Mouse (Mus musculus): ENCODE data around the gene Fignl1.

DNA sequence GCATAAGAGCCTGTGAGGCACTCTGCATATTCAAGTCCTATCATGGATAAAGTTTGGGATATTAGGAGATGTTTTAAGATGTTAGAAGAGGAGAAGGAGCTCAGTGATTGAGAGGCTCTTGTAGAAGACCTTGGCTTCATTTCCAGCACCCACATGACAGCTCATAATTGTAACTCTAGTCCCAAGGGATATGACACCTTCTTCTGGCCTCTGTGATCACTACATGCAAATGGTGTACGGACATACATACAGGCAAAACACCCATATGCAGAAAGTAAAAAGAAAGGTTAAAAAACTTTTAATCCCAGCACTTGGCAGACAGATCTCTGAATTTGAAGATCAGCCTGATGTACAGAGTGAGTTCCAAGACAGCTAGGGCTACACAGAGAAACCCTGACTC lies 10.1 kb downstream of the Fignl1 start:
- TF ChIP-seq CTCF (IDR thresholded peaks at IDR 0.05; ENCODE audit: borderline replicate concordance, insufficient read depth, low read depth, low read length) (no peak), POLR2A (IDR thresholded peaks at IDR 0.05; ENCODE audit: borderline replicate concordance, insufficient read depth, low read length) (no peak)
